In the genomic region with DNA sequence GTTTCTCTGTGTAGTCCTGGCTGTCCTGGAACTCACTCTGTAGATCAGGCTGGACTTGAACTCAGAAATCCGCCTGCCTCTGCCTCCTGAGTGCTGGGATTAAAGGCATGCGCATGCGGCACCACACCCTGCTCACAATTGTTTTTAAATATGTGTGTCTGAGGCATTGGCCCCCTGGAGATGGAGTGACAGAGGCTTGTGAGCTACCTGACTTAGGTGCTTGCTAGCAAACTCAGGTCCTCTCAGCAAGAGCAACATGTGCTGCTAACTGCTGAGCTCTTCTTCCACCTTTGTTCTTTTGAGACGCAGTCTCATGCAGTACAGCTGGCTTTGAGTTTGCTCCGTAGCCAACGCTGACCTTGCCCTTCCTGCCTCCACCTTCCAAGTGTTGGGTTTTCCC, we compare ENCODE assay signal across 30 mouse cellular contexts. TPM values are rescaled to one million over a fixed set of nuclear protein-coding genes. Genes with fewer than 3 reads are reported as not detected.
A peak's percentile ranks its signal among the peaks of the same experiment; 100 is the strongest.
DNase-seq lines count a peak whose midpoint lies in the region; ATAC-seq and TF ChIP-seq lines count a peak whose summit lies in the region.
"Had no signal": no experiment of that assay in that cellular context is flagged by ENCODE, and none has a peak within 500 bp of the region (broad histone marks: within the 10 kb centered on the region; RNA-seq: fewer than 3 reads in every experiment).

No protein-coding gene starts in this region.

- no peak for ATAC-seq in liver, embryonic 12.5 days
- ATAC-seq: activated CD4-positive, CD25-positive, alpha-beta regulatory T cell, adult 4 months; CD4-positive, CD25-positive, alpha-beta regulatory T cell, adult 4 months; Patski had no signal

- WGBS in liver, embryonic 12.5 days (ENCODE audit: insufficient replicate concordance): 73% methylated on average over 6 of the region's 6 CpGs

- in situ Hi-C loops in ES-E14 (cut with MboI; ENCODE audit: low sequenced_read_pairs in 2 of 2, unreplicated experiment in 2 of 2): no loop called here

- no peaks in the 10 kb centered on the region for H3K9me3 ChIP-seq in ES-E14 (ENCODE audit: control insufficient read depth, insufficient read depth, low read depth, low read length)
- H3K9me3 ChIP-seq in liver, embryonic 12.5 days (replicated peaks): no peaks in the 10 kb centered on the region
- H3K9me3 ChIP-seq: G1E had no signal

- H3K4me2 ChIP-seq in liver, embryonic 12.5 days: no peak overlapping the region

- H3K4me1 ChIP-seq in ES-E14 (ENCODE audit: control insufficient read depth in 2 of 2, insufficient read depth in 2 of 2, low read length in 2 of 2, poor library complexity in 1 of 2): 0 out of 4 replicates have a peak, but pooled peaks cover 0 to 2% of the 10 kb centered on the region in 2 experiments
- H3K4me1 ChIP-seq in liver, embryonic 12.5 days: no peaks in the 10 kb centered on the region

- DNase-seq in ES-CJ7 (ENCODE audit: low read depth, low spot score) (peak; percentile 64), ES-E14 (ENCODE audit: low read depth, low spot score) (no peak), R1 (ENCODE audit: low read depth, low spot score) (peak; percentile 54), ZHBTc4 (ENCODE audit: low read depth, low spot score) (peak; percentile 59)
- no peak for DNase-seq in retina, postnatal 1 day
- no peak for DNase-seq in cerebellum, postnatal 14 days
- DNase-seq in right cerebral cortex, postnatal 10 days (ENCODE audit: low spot score in 2 of 2): no peak
- DNase-seq: adrenal gland, adult 2 months; adrenal gland, adult 8-10 months; adrenal gland, postnatal 10 days; adrenal gland, postnatal 14 days; adrenal gland, postnatal 25 days; adrenal gland, postnatal 36 days; B cell, adult 2 months; cerebellum, adult 11 months; cerebellum, adult 11-12 months; cerebellum, adult 18-20 months; cerebellum, adult 2 months; cerebellum, adult 8-10 months; cerebellum, adult 9-10 months had no signal

- peak overlapping the region; percentile 21 to 38; a peak in 2 of 4 replicates for H3K4me3 ChIP-seq in ES-E14 (ENCODE audit: insufficient read depth in 1 of 2, low read depth in 1 of 2, low read length in 2 of 2, poor library complexity in 1 of 2, severe bottlenecking in 1 of 2)
- no peak overlapping the region for H3K4me3 ChIP-seq in liver, embryonic 12.5 days

- no peak overlapping the region; the same call in 1 of the 2 replicates for H3K9ac ChIP-seq in ES-E14 (ENCODE audit: insufficient read depth, low read depth, low read length, poor library complexity, severe bottlenecking)
- no peak overlapping the region for H3K9ac ChIP-seq in liver, embryonic 12.5 days

- H3K27me3 ChIP-seq in liver, embryonic 12.5 days (replicated peaks): peaks cover 34% of the 10 kb centered on the region
- H3K27me3 ChIP-seq: CH12.LX had no signal

- peak overlapping the region; percentile 67 for H3K27ac ChIP-seq in ES-E14 (ENCODE audit: insufficient read depth, low read depth, low read length, poor library complexity, severe bottlenecking)
- no peak overlapping the region for H3K27ac ChIP-seq in liver, embryonic 12.5 days

- H3K36me3 ChIP-seq in ES-E14 (ENCODE audit: control insufficient read depth, insufficient read depth, low read length, poor library complexity, severe bottlenecking): peaks cover 9% of the 10 kb centered on the region
- no peaks in the 10 kb centered on the region for H3K36me3 ChIP-seq in liver, embryonic 12.5 days

TF ChIP-seq in ES-E14, 5 proteins besides CTCF, POLR2A, EP300 and RAD21:
- TF ChIP-seq ZNF384 (IDR thresholded peaks at IDR 0.05; ENCODE audit: low read depth, low read length) (no peak), HCFC1 (IDR thresholded peaks at IDR 0.05; ENCODE audit: borderline replicate concordance, insufficient read depth, low read length) (no peak), ZC3H11A (IDR thresholded peaks at IDR 0.05; ENCODE audit: borderline replicate concordance, low read depth, low read length) (no peak), MAFK (IDR thresholded peaks at IDR 0.05; ENCODE audit: insufficient read depth, low read depth, low read length) (no peak), CHD2 (IDR thresholded peaks at IDR 0.05; ENCODE audit: low read depth, low read length) (no peak)

RNA-seq across cellular contexts. Expression of gene Gm26992, which starts 31.0 kb away (rescaled TPM):
- total RNA-seq in ES-E14 (2012; rRNA removed): not detected in 2 replicates
- not detected in 2 replicates for polyA plus RNA-seq in liver, embryonic 12.5 days (2016; fragmentation: Nextera tagmentation; extraction: Ambion mirVana)
- total RNA-seq: adrenal gland, adult 18-20 months; adrenal gland, adult 2 months; adrenal gland, adult 8-10 months; adrenal gland, postnatal 10 days; adrenal gland, postnatal 14 days; adrenal gland, postnatal 25 days; adrenal gland, postnatal 36 days; adrenal gland, postnatal 4 days; CH12.LX; MEL had no signal
- polyA plus RNA-seq: activated CD4-positive, CD25-positive, alpha-beta regulatory T cell, adult 4 months; adrenal gland, adult 2 months; C2C12; CD4-positive, CD25-positive, alpha-beta regulatory T cell, adult 4 months; G1E; Patski had no signal

RNA-seq across cellular contexts. Expression of gene Tsx, which starts 38.5 kb away (rescaled TPM):
- total RNA-seq in ES-E14 (2012; rRNA removed): 3.0 and 4.3 TPM in 2 replicates
- not detected in 2 replicates for polyA plus RNA-seq in liver, embryonic 12.5 days (2016; fragmentation: Nextera tagmentation; extraction: Ambion mirVana)
- total RNA-seq: adrenal gland, adult 2 months; adrenal gland, postnatal 14 days; adrenal gland, postnatal 25 days; adrenal gland, postnatal 36 days; CH12.LX; G1E; MEL had no signal
- polyA plus RNA-seq: adrenal gland, adult 2 months; C2C12; G1E had no signal

Comparison
In these comparisons a context has a peak if more than half of its experiments do, and no peak if none do; other contexts are left out.
1. DNase-seq: peak in ES-CJ7 (single experiment), R1 (single experiment) and ZHBTc4 (single experiment); none in ES-E14 (single experiment), retina, postnatal 1 day (single experiment), cerebellum, postnatal 14 days (0 of 2) and right cerebral cortex, postnatal 10 days (0 of 2).